Mouse (Mus musculus): ENCODE measurements at regions not wholly inside any gene's neighbourhood (a gene's known extent, or its start where the extent isn't known, plus 50 kb on each side); places are given as distances from the start of the nearest gene placed in this dataset.

GRCm38 (mm10) chr5:18953875-18954474 lies 272.9 kb upstream of the Magi2 start:
- TF ChIP-seq POLR2A (IDR thresholded peaks at IDR 0.05; ENCODE audit: insufficient read depth, low read depth, low read length) (no peak), EP300 (IDR thresholded peaks at IDR 0.05; ENCODE audit: insufficient read depth, low read depth, low read length) (no peak)

Data from heart, adult 2 months (tissue).